Mouse (Mus musculus): ENCODE results near the gene Zfp811. TPM values are rescaled to one million over a fixed set of nuclear protein-coding genes. Genes with fewer than 3 reads are reported as not detected.
"Not testable (repeated sequence)": the region's sequence is repeated elsewhere in the genome, so short reads cannot be mapped to it uniquely, and the experiment has no call there.

Gene Zfp811
- polyA plus RNA-seq (2015; fragmentation: Nextera tagmentation; extraction: Ambion mirVana) = 2.4 and 3.2 TPM in 2 replicates

- Histone ChIP-seq H3K9ac (peak within 1 kb of the TSS; percentile 33), H3K27ac (no peak within 1 kb of the TSS)
Observed at GRCm38 (mm10) chr17:32809544-32810374, at the start of gene Zfp811. Gene Zfp811, minus strand, starts transcription at chr17:32809931.

DNA sequence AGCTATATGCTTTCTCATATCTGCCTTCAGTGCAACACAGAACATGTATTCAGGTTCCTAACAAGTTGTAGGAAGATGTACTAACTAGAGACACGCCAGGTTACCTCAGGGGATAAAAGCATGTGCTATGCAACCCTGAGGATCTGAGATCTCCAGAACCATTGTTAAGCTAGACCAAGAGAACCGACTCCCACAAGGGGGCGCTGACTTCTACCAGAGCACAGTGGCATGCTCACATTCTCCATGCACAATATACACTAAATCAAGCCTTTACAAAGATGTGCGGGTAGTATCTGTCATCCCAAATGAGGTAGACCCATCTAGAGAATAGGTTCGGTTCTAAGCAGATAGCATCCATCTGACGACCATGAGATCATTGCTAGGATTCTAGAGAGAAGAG, 47.0 kb upstream of the Zfp811 start:
- H3K4me2 ChIP-seq; H3K4me3 ChIP-seq; H3K27ac ChIP-seq; H3K27me3 ChIP-seq; H3K9me3 ChIP-seq; ATAC-seq (ENCODE audit: insufficient number of reproducible peaks, low FRiP score, low TSS enrichment, low read depth); H3K36me3 ChIP-seq; H3K4me1 ChIP-seq; H3K9ac ChIP-seq: not testable (repeated sequence)
- 65% methylated on average over 3 of the region's 6 CpGs for WGBS

More at GRCm38 (mm10) chr17:32809544-32810374, at the start of gene Zfp811:
- WGBS = 2% methylated on average over 17 of the region's 17 CpGs
- Histone ChIP-seq H3K36me3 (no peaks in the 10 kb centered on the region), H3K4me3 (peak within 1 kb of the TSS; percentile 46), H3K4me1 (peaks cover 4% of the 10 kb centered on the region; the same call in 1 of the 2 replicates), H3K9me3 (no peaks in the 10 kb centered on the region), H3K27me3 (no peaks in the 10 kb centered on the region), H3K4me2 (peak within 1 kb of the TSS; percentile 56)
- peak; percentile 83 for ATAC-seq (ENCODE audit: insufficient number of reproducible peaks, low FRiP score, low TSS enrichment, low read depth)

- 54% methylated on average over 7 of the region's 7 CpGs for WGBS
- Histone ChIP-seq H3K9ac (no peak overlapping the region), H3K4me3 (no peak overlapping the region), H3K4me1 (no peaks in the 10 kb centered on the region), H3K27ac (no peak overlapping the region), H3K4me2 (no peak overlapping the region), H3K27me3 (no peaks in the 10 kb centered on the region), H3K9me3 (no peaks in the 10 kb centered on the region), H3K36me3 (no peaks in the 10 kb centered on the region)
- ATAC-seq (ENCODE audit: insufficient number of reproducible peaks, low FRiP score, low TSS enrichment, low read depth) = no peak
Observed at GRCm38 (mm10) chr17:32851581-32851980, 41.9 kb upstream of the Zfp811 start.

- Histone ChIP-seq H3K4me2 (no peak overlapping the region), H3K27me3 (no peaks in the 10 kb centered on the region), H3K4me1 (no peaks in the 10 kb centered on the region), H3K36me3 (no peaks in the 10 kb centered on the region), H3K27ac (no peak overlapping the region), H3K9me3 (0 out of 2 replicates have a peak, but pooled peaks cover 5% of the 10 kb centered on the region), H3K4me3 (no peak overlapping the region), H3K9ac (no peak overlapping the region)
- no peak for ATAC-seq (ENCODE audit: insufficient number of reproducible peaks, low FRiP score, low TSS enrichment, low read depth)
- WGBS = 83% methylated on average over 2 of the region's 2 CpGs
Observed at GRCm38 (mm10) chr17:32841388-32841787, 31.7 kb upstream of the Zfp811 start.

DNA sequence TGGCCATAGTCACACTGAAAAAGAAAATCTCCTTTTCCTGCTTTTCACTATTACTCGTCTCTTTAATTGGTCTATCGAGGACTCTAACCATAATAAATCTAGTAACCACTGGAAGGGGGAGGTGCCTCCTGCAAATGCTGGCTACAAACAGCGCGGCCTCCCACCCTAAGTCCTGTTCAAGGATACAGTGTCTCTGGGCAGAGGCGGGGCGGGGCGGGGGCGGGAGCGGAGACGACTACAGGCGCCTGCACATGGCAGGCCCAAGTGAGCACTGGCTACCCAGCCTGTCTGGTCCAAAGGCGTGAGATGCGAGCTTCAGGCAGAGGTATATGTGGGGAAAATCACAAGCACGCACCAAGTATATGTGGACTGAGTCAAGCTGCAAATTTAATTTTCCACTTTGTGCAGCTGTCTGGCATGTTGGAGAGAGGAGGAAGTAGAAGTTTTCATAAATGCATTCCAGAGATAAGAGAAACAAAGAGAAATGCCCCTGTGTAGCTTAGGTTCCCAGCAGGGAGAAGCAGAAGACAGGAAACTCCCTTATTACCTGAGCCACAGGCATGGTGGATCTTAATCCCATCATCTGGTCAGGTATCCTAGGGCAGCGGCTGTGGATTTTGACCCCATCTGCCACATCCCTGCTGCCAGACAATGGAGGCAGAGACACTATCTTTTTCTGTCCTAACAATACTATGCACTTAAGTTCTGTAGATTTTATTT, 29.5 kb upstream of the Zfp811 start:
- Histone ChIP-seq H3K9me3 (0 out of 2 replicates have a peak, but pooled peaks cover 5% of the 10 kb centered on the region), H3K36me3 (no peaks in the 10 kb centered on the region), H3K4me1 (no peaks in the 10 kb centered on the region), H3K4me2 (no peak overlapping the region), H3K27ac (no peak overlapping the region), H3K4me3 (no peak overlapping the region), H3K27me3 (no peaks in the 10 kb centered on the region), H3K9ac (no peak overlapping the region)
- 27% methylated on average over 15 of the region's 15 CpGs for WGBS
- ATAC-seq (ENCODE audit: insufficient number of reproducible peaks, low FRiP score, low TSS enrichment, low read depth) = no peak

GRCm38 (mm10) chr17:32830418-32830782, 20.7 kb upstream of the Zfp811 start:
- peaks cover 4% of the 10 kb centered on the region; the same call in 1 of the 2 replicates for H3K4me1 ChIP-seq
- H3K9ac ChIP-seq = no peak overlapping the region
- no peak overlapping the region for H3K27ac ChIP-seq
- H3K4me3 ChIP-seq = peak overlapping the region; percentile 82
- WGBS = 30% methylated on average over 3 of the region's 3 CpGs
- H3K4me2 ChIP-seq = peak overlapping the region; percentile 55
- peaks cover 12% of the 10 kb centered on the region for H3K36me3 ChIP-seq
- no peaks in the 10 kb centered on the region for H3K9me3 ChIP-seq
- no peaks in the 10 kb centered on the region for H3K27me3 ChIP-seq
- no peak for ATAC-seq (ENCODE audit: insufficient number of reproducible peaks, low FRiP score, low TSS enrichment, low read depth)

- Histone ChIP-seq H3K27me3 (no peaks in the 10 kb centered on the region), H3K9ac (peak within 1 kb of the TSS; percentile 86), H3K36me3 (peaks cover 18% of the 10 kb centered on the region), H3K4me2 (peak within 1 kb of the TSS; percentile 55), H3K9me3 (no peaks in the 10 kb centered on the region), H3K4me1 (peaks cover 4% of the 10 kb centered on the region; the same call in 1 of the 2 replicates), H3K4me3 (peak within 1 kb of the TSS; percentile 82), H3K27ac (peak within 1 kb of the TSS; percentile 77)
- WGBS = 2% methylated on average over 35 of the region's 35 CpGs
- ATAC-seq (ENCODE audit: insufficient number of reproducible peaks, low FRiP score, low TSS enrichment, low read depth) = peak; percentile 97
Observed at GRCm38 (mm10) chr17:32829540-32830417, 20.0 kb upstream of the Zfp811 start, which contains the start of gene Zfp799. Gene Zfp799, minus strand, starts transcription at chr17:32830261.

DNA sequence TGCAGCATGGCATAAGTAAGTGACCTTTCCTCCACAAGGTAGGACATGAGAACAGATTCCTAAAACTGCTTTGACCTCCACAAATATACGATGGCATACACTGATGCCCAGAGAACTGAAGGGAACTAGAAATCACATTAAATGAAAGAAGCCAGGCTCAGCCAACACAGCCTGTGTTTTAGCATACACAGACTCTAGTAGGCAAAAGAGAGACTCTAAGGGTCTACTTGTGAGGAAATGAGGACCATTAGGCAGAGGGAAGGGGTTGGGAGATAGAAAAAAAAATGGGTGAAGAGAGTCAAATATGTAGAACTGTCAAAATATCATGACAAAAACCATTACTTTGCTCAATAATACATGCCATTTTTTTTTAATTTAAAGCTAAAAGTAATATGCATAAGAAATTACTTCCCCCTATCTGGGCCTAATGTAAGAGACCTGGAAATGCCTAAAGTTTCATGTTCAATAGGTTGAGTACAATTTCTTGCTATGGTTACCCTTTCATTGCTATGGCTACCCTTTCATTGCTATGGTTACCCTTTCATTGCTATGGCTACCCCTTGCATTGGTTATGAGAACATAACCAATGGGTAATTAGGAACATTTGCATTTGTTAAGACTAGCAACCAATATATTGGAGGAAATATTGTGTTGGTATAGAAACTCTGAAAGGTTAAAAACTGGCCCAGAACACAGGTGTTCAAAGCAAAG, 6.5 kb upstream of the Zfp811 start:
- Histone ChIP-seq H3K27ac (no peak overlapping the region), H3K9me3 (no peaks in the 10 kb centered on the region), H3K9ac (no peak overlapping the region), H3K4me2 (no peak overlapping the region), H3K4me1 (no peaks in the 10 kb centered on the region), H3K4me3 (no peak overlapping the region), H3K27me3 (no peaks in the 10 kb centered on the region), H3K36me3 (peaks cover 44% of the 10 kb centered on the region)
- no peak for ATAC-seq (ENCODE audit: insufficient number of reproducible peaks, low FRiP score, low TSS enrichment, low read depth)
- 97% methylated on average over 1 of the region's 1 CpGs for WGBS

DNA sequence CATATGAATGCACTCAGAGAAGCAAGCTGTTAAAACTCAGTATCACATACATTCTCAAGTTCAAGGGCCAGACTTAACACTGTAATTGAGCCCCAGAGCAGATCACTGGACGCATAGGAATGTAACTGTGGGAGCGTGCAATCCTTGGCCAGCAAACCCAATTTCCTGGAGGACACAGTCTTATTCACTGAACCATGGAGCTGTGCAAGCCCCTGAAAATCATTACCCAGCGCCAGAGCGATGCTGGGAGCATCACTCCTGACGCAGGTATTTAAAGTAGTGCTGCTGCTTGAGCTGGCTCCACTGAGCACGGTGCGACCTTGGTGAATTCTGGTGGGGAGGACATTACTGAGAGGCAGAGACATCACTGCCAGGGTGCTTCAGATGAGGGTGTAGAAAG, 4.4 kb upstream of the Zfp811 start:
- ATAC-seq (ENCODE audit: insufficient number of reproducible peaks, low FRiP score, low TSS enrichment, low read depth) = no peak
- H3K36me3 ChIP-seq = peaks cover 26% of the 10 kb centered on the region
- no peak overlapping the region for H3K4me2 ChIP-seq
- no peaks in the 10 kb centered on the region for H3K27me3 ChIP-seq
- H3K9me3 ChIP-seq = no peaks in the 10 kb centered on the region
- no peak overlapping the region for H3K4me3 ChIP-seq
- WGBS = 81% methylated on average over 7 of the region's 7 CpGs
- H3K9ac ChIP-seq = no peak overlapping the region
- H3K4me1 ChIP-seq = 0 out of 2 replicates have a peak, but pooled peaks cover 4% of the 10 kb centered on the region
- no peak overlapping the region for H3K27ac ChIP-seq

GRCm38 (mm10) chr17:32810648-32811047, 917 bp upstream of the Zfp811 start:
- H3K36me3 ChIP-seq = 0 out of 2 replicates have a peak, but pooled peaks cover 1% of the 10 kb centered on the region
- no peaks in the 10 kb centered on the region for H3K9me3 ChIP-seq
- H3K4me3 ChIP-seq = no peak overlapping the region
- WGBS = 59% methylated on average over 1 of the region's 1 CpGs
- no peak overlapping the region for H3K27ac ChIP-seq
- peaks cover 4% of the 10 kb centered on the region; the same call in 1 of the 2 replicates for H3K4me1 ChIP-seq
- H3K27me3 ChIP-seq = no peaks in the 10 kb centered on the region
- H3K4me2 ChIP-seq = no peak overlapping the region
- no peak for ATAC-seq (ENCODE audit: insufficient number of reproducible peaks, low FRiP score, low TSS enrichment, low read depth)
- no peak overlapping the region for H3K9ac ChIP-seq

DNA sequence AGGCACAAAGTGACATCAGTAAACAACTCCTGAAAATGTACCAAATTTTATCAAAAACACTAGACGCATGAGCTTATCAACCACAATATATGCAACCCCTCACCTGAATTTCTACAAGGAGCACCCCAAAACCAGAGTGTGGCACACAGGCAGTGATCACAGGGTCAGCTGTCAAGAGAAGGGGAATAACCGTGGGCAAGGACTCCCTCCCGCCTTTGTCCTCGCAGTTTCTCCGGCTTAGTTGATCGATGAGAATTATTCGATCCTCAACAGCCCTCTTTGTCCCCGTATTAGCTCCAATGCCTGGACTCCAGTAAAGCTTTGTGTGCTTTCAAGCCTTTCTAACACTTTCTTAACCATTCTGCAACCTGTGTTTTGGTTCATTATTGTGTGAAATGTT, 810 bp downstream of the Zfp811 start:
- H3K4me2 ChIP-seq = peak overlapping the region; percentile 56
- WGBS = 12% methylated on average over 8 of the region's 8 CpGs
- H3K27ac ChIP-seq = no peak overlapping the region
- no peak for ATAC-seq (ENCODE audit: insufficient number of reproducible peaks, low FRiP score, low TSS enrichment, low read depth)
- peak overlapping the region; percentile 46 for H3K4me3 ChIP-seq
- H3K9ac ChIP-seq = no peak overlapping the region
- no peaks in the 10 kb centered on the region for H3K36me3 ChIP-seq
- peaks cover 4% of the 10 kb centered on the region; the same call in 1 of the 2 replicates for H3K4me1 ChIP-seq
- H3K9me3 ChIP-seq = no peaks in the 10 kb centered on the region
- no peaks in the 10 kb centered on the region for H3K27me3 ChIP-seq

All from limb, embryonic 15.5 days (tissue).